Mouse (Mus musculus) neural tube, embryonic 11.5 days (tissue): ENCODE measurements at regions not wholly inside any gene's neighbourhood (a gene's known extent, or its start where the extent isn't known, plus 50 kb on each side); places are given as distances from the start of the nearest gene placed in this dataset.

Experiments
- ATAC-seq: fragments of 200-750 bp; cut with Nextera tagmentation; 2 replicates; pipeline ENCODE4 v1.8.0; 2017; ENCODE audit warnings: moderate number of reproducible peaks, mild to moderate bottlenecking, moderate TSS enrichment, moderate library complexity; ENCODE audit not compliant: insufficient read depth, low FRiP score, low TSS enrichment
- DNase-seq: peaks from one replicate; pipeline ENCODE4 v3.0.0-alpha.2; 2015; ENCODE audit warnings: low spot score
- H3K27ac ChIP-seq: fragments of 300-500 bp; sonication (generic); 2 replicates; pipeline ENCODE4 v1.5.1; 2014; ENCODE audit warnings: low read depth, mild to moderate bottlenecking, low read length
- H3K27me3 ChIP-seq: fragments of 300-500 bp; sonication (generic); 2 replicates; pipeline ENCODE4 v1.6.1; 2014; ENCODE audit warnings: mild to moderate bottlenecking, low read length, mixed read lengths; ENCODE audit not compliant: control insufficient read depth, insufficient read depth
- H3K36me3 ChIP-seq: fragments of 300-500 bp; sonication (generic); 2 replicates; pipeline ENCODE4 v1.6.1; 2014; ENCODE audit warnings: mild to moderate bottlenecking, low read length, moderate library complexity, mixed read lengths; ENCODE audit not compliant: control insufficient read depth, insufficient read depth
- H3K4me1 ChIP-seq: fragments of 300-500 bp; sonication (generic); 2 replicates; pipeline ENCODE4 v1.6.1; 2014; ENCODE audit warnings: low read length, mixed read lengths; ENCODE audit not compliant: control insufficient read depth, insufficient read depth
- H3K4me2 ChIP-seq: fragments of 300-500 bp; sonication (generic); 2 replicates; pipeline ENCODE4 v1.6.1; 2014; ENCODE audit warnings: low read depth, mild to moderate bottlenecking, moderate library complexity
- H3K4me3 ChIP-seq: fragments of 300-500 bp; sonication (generic); 2 replicates; pipeline ENCODE4 v1.5.1; 2014; ENCODE audit warnings: low read depth, low read length
- H3K9ac ChIP-seq: fragments of 300-500 bp; sonication (generic); 2 replicates; pipeline ENCODE4 v1.6.1; 2014; ENCODE audit warnings: mild to moderate bottlenecking, low read length
- H3K9me3 ChIP-seq: fragments of 300-500 bp; sonication (generic); 2 replicates; pipeline ENCODE4 v1.6.1; 2016; ENCODE audit warnings: low read length; ENCODE audit not compliant: control insufficient read depth
- WGBS: fragments of 180-500 bp; shearing (Covaris S2); extraction: QIAGEN DNeasy Blood & Tissue Kit; methylation state at CpG from one replicate; pipeline ENCODE4 v1.1.7; 2014; 5-methylcytosine and 5-hydroxymethylcytosine counted together

GRCm38 (mm10) chr3:56730849-56731248 lies 547.3 kb upstream of the Nbea start:
- 55% methylated on average over 3 of the region's 3 CpGs for WGBS
- no peaks in the 10 kb centered on the region for H3K9me3 ChIP-seq

GRCm38 (mm10) chr3:56724991-56725390 lies 541.5 kb upstream of the Nbea start:
- Histone ChIP-seq H3K36me3 (no peaks in the 10 kb centered on the region), H3K4me3 (no peak overlapping the region), H3K9ac (no peak overlapping the region), H3K27me3 (no peaks in the 10 kb centered on the region), H3K4me2 (no peak overlapping the region), H3K9me3 (no peaks in the 10 kb centered on the region), H3K4me1 (no peaks in the 10 kb centered on the region), H3K27ac (no peak overlapping the region)
- DNase-seq (no peak), ATAC-seq (no peak)

More at GRCm38 (mm10) chr3:56730849-56731248, 547.3 kb upstream of the Nbea start:
- Histone ChIP-seq H3K36me3 (no peaks in the 10 kb centered on the region), H3K4me2 (no peak overlapping the region), H3K27me3 (no peaks in the 10 kb centered on the region), H3K4me3 (no peak overlapping the region), H3K4me1 (no peaks in the 10 kb centered on the region), H3K27ac (no peak overlapping the region), H3K9ac (no peak overlapping the region)
- DNase-seq = no peak
- no peak for ATAC-seq

GRCm38 (mm10) chr3:56708260-56708659 lies 524.8 kb upstream of the Nbea start:
- H3K27ac ChIP-seq = no peak overlapping the region
- H3K27me3 ChIP-seq = no peaks in the 10 kb centered on the region
- no peaks in the 10 kb centered on the region for H3K9me3 ChIP-seq
- H3K4me2 ChIP-seq = no peak overlapping the region
- DNase-seq = no peak
- no peak overlapping the region for H3K4me3 ChIP-seq
- ATAC-seq = no peak
- no peaks in the 10 kb centered on the region for H3K36me3 ChIP-seq
- WGBS = 70% methylated on average over 1 of the region's 1 CpGs
- no peak overlapping the region for H3K9ac ChIP-seq
- no peaks in the 10 kb centered on the region for H3K4me1 ChIP-seq

GRCm38 (mm10) chr3:56707312-56707711 lies 523.8 kb upstream of the Nbea start:
- no peak overlapping the region for H3K4me3 ChIP-seq
- no peaks in the 10 kb centered on the region for H3K36me3 ChIP-seq
- H3K9ac ChIP-seq = no peak overlapping the region
- no peaks in the 10 kb centered on the region for H3K4me1 ChIP-seq
- ATAC-seq (no peak), DNase-seq (no peak)
- H3K9me3 ChIP-seq = no peaks in the 10 kb centered on the region
- H3K27ac ChIP-seq = no peak overlapping the region
- H3K27me3 ChIP-seq = no peaks in the 10 kb centered on the region
- WGBS = 75% methylated on average over 3 of the region's 3 CpGs
- no peak overlapping the region for H3K4me2 ChIP-seq

GRCm38 (mm10) chr3:56706038-56706437 lies 522.5 kb upstream of the Nbea start:
- Histone ChIP-seq H3K27ac (no peak overlapping the region), H3K4me2 (no peak overlapping the region), H3K9ac (no peak overlapping the region), H3K27me3 (no peaks in the 10 kb centered on the region), H3K36me3 (no peaks in the 10 kb centered on the region), H3K9me3 (no peaks in the 10 kb centered on the region), H3K4me1 (no peaks in the 10 kb centered on the region), H3K4me3 (no peak overlapping the region)
- 78% methylated on average over 4 of the region's 4 CpGs for WGBS
- no peak for ATAC-seq
- DNase-seq = no peak

GRCm38 (mm10) chr3:56698941-56699340 lies 515.4 kb upstream of the Nbea start:
- Histone ChIP-seq H3K9me3 (no peaks in the 10 kb centered on the region), H3K36me3 (no peaks in the 10 kb centered on the region), H3K27ac (0 out of 2 replicates have a peak overlapping the region, but pooled peaks have one; percentile 60), H3K4me2 (no peak overlapping the region), H3K9ac (no peak overlapping the region), H3K4me3 (no peak overlapping the region), H3K27me3 (no peaks in the 10 kb centered on the region), H3K4me1 (peaks cover 7% of the 10 kb centered on the region; the same call in 1 of the 2 replicates)
- ATAC-seq (peak; percentile 23; the same call in 1 of the 2 replicates), DNase-seq (no peak)

- no peak overlapping the region for H3K9ac ChIP-seq
- ATAC-seq (peak; percentile 94), DNase-seq (peak; percentile 64)
- H3K27ac ChIP-seq = peak overlapping the region; percentile 42; the same call in 1 of the 2 replicates
- peaks cover 7% of the 10 kb centered on the region; the same call in 1 of the 2 replicates for H3K4me1 ChIP-seq
- no peaks in the 10 kb centered on the region for H3K9me3 ChIP-seq
- H3K27me3 ChIP-seq = no peaks in the 10 kb centered on the region
- no peak overlapping the region for H3K4me2 ChIP-seq
- H3K4me3 ChIP-seq = no peak overlapping the region
- no peaks in the 10 kb centered on the region for H3K36me3 ChIP-seq
- 15% methylated on average over 1 of the region's 1 CpGs for WGBS
These were observed 514.7 kb upstream of the Nbea start for GRCm38 (mm10) chr3:56698248-56698647.

GRCm38 (mm10) chr3:56681031-56681430 lies 497.5 kb upstream of the Nbea start:
- WGBS = 94% methylated on average over 7 of the region's 7 CpGs
- Histone ChIP-seq H3K9ac (no peak overlapping the region), H3K27ac (no peak overlapping the region), H3K4me3 (no peak overlapping the region), H3K27me3 (no peaks in the 10 kb centered on the region), H3K4me2 (no peak overlapping the region), H3K9me3 (no peaks in the 10 kb centered on the region), H3K36me3 (no peaks in the 10 kb centered on the region), H3K4me1 (no peaks in the 10 kb centered on the region)
- DNase-seq (no peak), ATAC-seq (no peak)

GRCm38 (mm10) chr3:56668829-56669228 lies 485.3 kb upstream of the Nbea start:
- H3K9me3 ChIP-seq = no peaks in the 10 kb centered on the region
- no peak for DNase-seq

More at GRCm38 (mm10) chr3:56668829-56669228, 485.3 kb upstream of the Nbea start:
- 21% methylated on average over 3 of the region's 3 CpGs for WGBS
- Histone ChIP-seq H3K9ac (no peak overlapping the region), H3K4me2 (no peak overlapping the region), H3K27ac (no peak overlapping the region), H3K36me3 (no peaks in the 10 kb centered on the region), H3K27me3 (no peaks in the 10 kb centered on the region), H3K4me3 (no peak overlapping the region), H3K4me1 (no peaks in the 10 kb centered on the region)
- 0 out of 2 replicates have a peak, but pooled peaks have one; percentile 27 for ATAC-seq
